Mouse (Mus musculus) megakaryocyte progenitor cell, adult 5-6 weeks (primary cell): ENCODE measurements around the gene Gps2. TPM values are rescaled to one million over a fixed set of nuclear protein-coding genes. Genes with fewer than 3 reads are reported as not detected.

Experiments used
- ATAC-seq: replicated peaks from 2 replicates; pipeline ENCODE4 v1.8.0; 2016; ENCODE audit warnings: mild to moderate bottlenecking, moderate TSS enrichment, inconsistent platforms; ENCODE audit not compliant: poor library complexity
- total RNA-seq, 2 experiments: library from RNA; stranded (forward) in 1 of 2; stranded (reverse) in 1 of 2; fragments of 157-497, 149-512 nt in 1 of 2; fragments of 200-1000 nt in 1 of 2; gene quantifications; 2 replicates each; pipeline versions ENCODE4 v1.2.3 to v1.2.4; 2015 to 2017

Gps2 gene
- total RNA-seq, 2 experiments from 2014 or later, result 46.2 to 114 TPM

- ATAC-seq, result no peak
Observed at GRCm38 (mm10) chr11:69934681-69935080, 21.0 kb downstream of the Gps2 start.

GRCm38 (mm10) chr11:69935137-69935879, 21.6 kb downstream of the Gps2 start, which contains the start of gene Ybx2:
TSS of gene Ybx2 (plus strand) at chr11:69935796.
- peak; percentile 30 for ATAC-seq

- no peak for ATAC-seq
Observed at GRCm38 (mm10) chr11:69936156-69936555, 22.5 kb downstream of the Gps2 start.

- ATAC-seq, result no peak
Observed at GRCm38 (mm10) chr11:69936714-69937347, 23.1 kb downstream of the Gps2 start.

- ATAC-seq, result no peak
Observed at GRCm38 (mm10) chr11:69937385-69937784, 23.7 kb downstream of the Gps2 start.

GRCm38 (mm10) chr11:69937834-69938233, 24.1 kb downstream of the Gps2 start:
- no peak for ATAC-seq

- ATAC-seq, result no peak
Observed at GRCm38 (mm10) chr11:69938401-69938979, 24.8 kb downstream of the Gps2 start.

GRCm38 (mm10) chr11:69939181-69939580, 25.5 kb downstream of the Gps2 start:
- no peak for ATAC-seq

GRCm38 (mm10) chr11:69939731-69940130, 26.0 kb downstream of the Gps2 start:
- no peak for ATAC-seq

GRCm38 (mm10) chr11:69940962-69941361, 27.3 kb downstream of the Gps2 start:
- no peak for ATAC-seq

- no peak for ATAC-seq
Observed at GRCm38 (mm10) chr11:69945216-69945615, 31.5 kb downstream of the Gps2 start.

GRCm38 (mm10) chr11:69945997-69946891, 32.6 kb downstream of the Gps2 start:
- peak; percentile 40; the same call in 1 of the 2 replicates for ATAC-seq

- no peak for ATAC-seq
Observed at GRCm38 (mm10) chr11:69947337-69948065, 33.8 kb downstream of the Gps2 start.

GRCm38 (mm10) chr11:69948066-69948762, 34.5 kb downstream of the Gps2 start, which contains the start of gene Slc2a4:
TSS of gene Slc2a4 (minus strand) at chr11:69948188.
- ATAC-seq, result peak; percentile 88

- peak; percentile 82 for ATAC-seq
Observed at GRCm38 (mm10) chr11:69948763-69949150, 35.1 kb downstream of the Gps2 start.

- no peak for ATAC-seq
Observed at GRCm38 (mm10) chr11:69950807-69951459, 37.2 kb downstream of the Gps2 start.

GRCm38 (mm10) chr11:69952274-69952673, 38.6 kb downstream of the Gps2 start:
- ATAC-seq, result no peak

- no peak for ATAC-seq
Observed at GRCm38 (mm10) chr11:69953267-69953915, 39.7 kb downstream of the Gps2 start.
